Mouse (Mus musculus): ENCODE measurements around the gene Cxcl2.

DNA sequence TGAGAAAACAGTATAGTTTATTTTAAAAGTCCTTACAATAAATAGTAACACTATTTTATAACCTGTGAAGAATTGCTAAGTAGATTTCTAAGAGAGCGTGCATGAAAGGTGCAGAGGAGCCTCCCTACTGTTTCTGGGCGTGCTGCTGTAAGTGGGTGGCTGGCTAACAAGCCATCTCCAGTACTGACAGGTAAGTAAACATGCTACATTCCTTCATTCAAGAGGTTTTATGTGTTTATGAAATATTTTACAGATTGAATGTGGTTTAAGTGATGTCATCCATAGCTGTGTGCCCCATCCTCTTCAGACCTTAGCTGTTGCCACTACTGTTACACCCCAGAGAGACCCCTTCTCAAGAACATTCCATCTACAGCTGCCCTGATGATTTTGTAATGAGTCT lies 45.2 kb upstream of the Cxcl2 start:
- TF ChIP-seq CTCF (IDR thresholded peaks at IDR 0.05; ENCODE audit: low read depth, low read length) (no peak), POLR2A (IDR thresholded peaks at IDR 0.05; ENCODE audit: borderline replicate concordance, low read depth, low read length) (no peak)

Data from bone marrow macrophage, adult 2 months (primary cell).